In the genomic region with DNA sequence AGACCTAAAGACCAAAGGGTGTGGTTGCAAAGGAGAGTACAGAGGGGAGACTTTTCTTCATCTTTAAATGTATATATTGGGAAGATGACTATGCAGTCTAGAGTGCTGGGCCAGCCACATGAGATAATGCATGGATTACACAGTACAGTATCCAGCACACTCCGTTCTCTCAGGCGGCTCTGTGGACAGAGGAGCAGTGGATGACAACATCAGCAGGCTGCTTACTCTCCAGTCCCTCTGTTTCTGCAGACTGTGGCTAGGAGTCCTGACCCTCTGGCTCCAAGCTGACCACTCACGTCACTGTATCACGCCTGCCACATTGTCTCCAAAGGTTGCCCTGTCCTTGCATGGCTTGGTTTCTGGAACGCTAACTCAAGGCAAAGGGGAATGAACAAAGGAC, we compare ENCODE assay signal across 15 mouse cellular contexts.
DNase-seq lines count a peak whose midpoint lies in the region; ATAC-seq and TF ChIP-seq lines count a peak whose summit lies in the region.
"Had no signal": no experiment of that assay in that cellular context is flagged by ENCODE, and none has a peak within 500 bp of the region (broad histone marks: within the 10 kb centered on the region; RNA-seq: fewer than 3 reads in every experiment).

No protein-coding gene starts in this region.

- intact Hi-C loops in heart, postnatal 36 days (cut with DNase I) = loop anchor here (10.0 kb wide), 1 partner anchor 121 kb away; no protein-coding TSS in a partner anchor
- intact Hi-C loops in gastrocnemius, adult 2 months (cut with DNase I) = no loop called here

- no peak for DNase-seq in embryonic facial prominence, embryonic 11.5 days (ENCODE audit: low spot score)
- DNase-seq in embryonic facial prominence, embryonic 10.5 days (ENCODE audit: low spot score) = no peak
- DNase-seq in limb, embryonic 10.5 days (ENCODE audit: low spot score) = no peak
- DNase-seq in heart, postnatal 36 days = peak; percentile 6 to 9
- no peak for DNase-seq in gastrocnemius, adult 2 months
- no peak for DNase-seq in left cerebral cortex, adult 8-10 months (ENCODE audit: low spot score in 2 of 2)
- DNase-seq: cerebellum, adult 9-11 months; layer of hippocampus, adult 9-11 months; liver, postnatal 0 days; right cerebral cortex, adult 18-20 months had no signal

- H3K9ac ChIP-seq in embryonic facial prominence, embryonic 11.5 days (replicated peaks; ENCODE audit: low read length) = no peak overlapping the region
- H3K9ac ChIP-seq in limb, embryonic 15.5 days = no peak overlapping the region
- H3K9ac ChIP-seq in embryonic facial prominence, embryonic 12.5 days = no peak overlapping the region
- H3K9ac ChIP-seq: forebrain, embryonic 13.5 days; liver, postnatal 0 days; midbrain, embryonic 12.5 days; neural tube, embryonic 12.5 days had no signal

- H3K4me2 ChIP-seq in embryonic facial prominence, embryonic 11.5 days (ENCODE audit: low read depth, low read length) = no peak overlapping the region
- H3K4me2 ChIP-seq in limb, embryonic 15.5 days = no peak overlapping the region
- no peak overlapping the region for H3K4me2 ChIP-seq in embryonic facial prominence, embryonic 12.5 days (replicated peaks)
- H3K4me2 ChIP-seq: forebrain, embryonic 13.5 days; midbrain, embryonic 12.5 days; neural tube, embryonic 12.5 days had no signal

- H3K27me3 ChIP-seq in embryonic facial prominence, embryonic 11.5 days (ENCODE audit: control insufficient read depth, insufficient read depth, low read length) = no peaks in the 10 kb centered on the region
- no peaks in the 10 kb centered on the region; the same call in 1 of the 2 replicates for H3K27me3 ChIP-seq in embryonic facial prominence, embryonic 10.5 days (replicated peaks; ENCODE audit: low read depth, poor library complexity, severe bottlenecking)
- no peaks in the 10 kb centered on the region for H3K27me3 ChIP-seq in limb, embryonic 15.5 days
- H3K27me3 ChIP-seq in limb, embryonic 10.5 days (ENCODE audit: low read depth, poor library complexity, severe bottlenecking) = no peaks in the 10 kb centered on the region
- H3K27me3 ChIP-seq in embryonic facial prominence, embryonic 12.5 days = no peaks in the 10 kb centered on the region
- H3K27me3 ChIP-seq: forebrain, embryonic 13.5 days; midbrain, embryonic 12.5 days; neural tube, embryonic 12.5 days had no signal

- no peaks in the 10 kb centered on the region for H3K9me3 ChIP-seq in embryonic facial prominence, embryonic 11.5 days (replicated peaks; ENCODE audit: control insufficient read depth, low read length)
- no peaks in the 10 kb centered on the region for H3K9me3 ChIP-seq in embryonic facial prominence, embryonic 10.5 days
- H3K9me3 ChIP-seq in limb, embryonic 15.5 days = no peaks in the 10 kb centered on the region
- no peaks in the 10 kb centered on the region for H3K9me3 ChIP-seq in limb, embryonic 10.5 days (replicated peaks)
- H3K9me3 ChIP-seq in embryonic facial prominence, embryonic 12.5 days = no peaks in the 10 kb centered on the region
- H3K9me3 ChIP-seq: forebrain, embryonic 13.5 days; midbrain, embryonic 12.5 days; neural tube, embryonic 12.5 days had no signal

- ATAC-seq in embryonic facial prominence, embryonic 11.5 days (replicated peaks; ENCODE audit: insufficient number of reproducible peaks, low FRiP score, low TSS enrichment, low read depth) = 0 out of 2 replicates have a peak, but pooled peaks have one; percentile 33
- ATAC-seq in limb, embryonic 15.5 days (ENCODE audit: insufficient number of reproducible peaks, low FRiP score, low TSS enrichment, low read depth) = no peak
- ATAC-seq in embryonic facial prominence, embryonic 12.5 days (ENCODE audit: insufficient number of reproducible peaks, insufficient read depth, low FRiP score, low TSS enrichment) = no peak; the same call in 1 of the 2 replicates
- ATAC-seq: forebrain, embryonic 13.5 days; liver, postnatal 0 days had no signal

- no peak overlapping the region for H3K4me3 ChIP-seq in embryonic facial prominence, embryonic 11.5 days (ENCODE audit: low read depth, low read length)
- H3K4me3 ChIP-seq in embryonic facial prominence, embryonic 10.5 days = no peak overlapping the region
- no peak overlapping the region for H3K4me3 ChIP-seq in limb, embryonic 15.5 days
- no peak overlapping the region for H3K4me3 ChIP-seq in limb, embryonic 10.5 days
- H3K4me3 ChIP-seq in embryonic facial prominence, embryonic 12.5 days = no peak overlapping the region
- no peak overlapping the region for H3K4me3 ChIP-seq in gastrocnemius, adult 2 months
- H3K4me3 ChIP-seq: forebrain, embryonic 13.5 days; midbrain, embryonic 12.5 days; neural tube, embryonic 12.5 days had no signal

- TF ChIP-seq CTCF in gastrocnemius, adult 2 months (IDR thresholded peaks at IDR 0.05) = no peak

- H3K4me1 ChIP-seq in embryonic facial prominence, embryonic 11.5 days (ENCODE audit: control insufficient read depth, insufficient read depth, low read length) = peaks cover 3% of the 10 kb centered on the region; the same call in 1 of the 2 replicates
- peaks cover 27% of the 10 kb centered on the region for H3K4me1 ChIP-seq in embryonic facial prominence, embryonic 10.5 days
- peaks cover 32% of the 10 kb centered on the region for H3K4me1 ChIP-seq in limb, embryonic 15.5 days
- H3K4me1 ChIP-seq in limb, embryonic 10.5 days = peaks cover 13% of the 10 kb centered on the region; the same call in 1 of the 2 replicates
- H3K4me1 ChIP-seq in embryonic facial prominence, embryonic 12.5 days = peaks cover 39% of the 10 kb centered on the region
- H3K4me1 ChIP-seq: forebrain, embryonic 13.5 days had no signal

- H3K27ac ChIP-seq in embryonic facial prominence, embryonic 11.5 days (replicated peaks; ENCODE audit: low read depth, low read length) = no peak overlapping the region
- H3K27ac ChIP-seq in embryonic facial prominence, embryonic 10.5 days (replicated peaks) = no peak overlapping the region
- peak overlapping the region; percentile 38; the same call in 1 of the 2 replicates for H3K27ac ChIP-seq in limb, embryonic 15.5 days
- H3K27ac ChIP-seq in limb, embryonic 10.5 days = no peak overlapping the region
- H3K27ac ChIP-seq in embryonic facial prominence, embryonic 12.5 days = peak overlapping the region; percentile 91
- H3K27ac ChIP-seq in gastrocnemius, adult 2 months = no peak overlapping the region
- H3K27ac ChIP-seq: forebrain, embryonic 13.5 days; midbrain, embryonic 12.5 days; neural tube, embryonic 12.5 days had no signal

- 82% methylated on average over 5 of the region's 5 CpGs for WGBS in embryonic facial prominence, embryonic 11.5 days
- 89% methylated on average over 5 of the region's 5 CpGs for WGBS in embryonic facial prominence, embryonic 10.5 days
- WGBS in limb, embryonic 15.5 days = 82% methylated on average over 5 of the region's 5 CpGs
- 92% methylated on average over 5 of the region's 5 CpGs for WGBS in limb, embryonic 10.5 days
- WGBS in embryonic facial prominence, embryonic 12.5 days = 84% methylated on average over 5 of the region's 5 CpGs

- no peaks in the 10 kb centered on the region for H3K36me3 ChIP-seq in embryonic facial prominence, embryonic 11.5 days (replicated peaks; ENCODE audit: control insufficient read depth, insufficient read depth, low read depth, low read length)
- no peaks in the 10 kb centered on the region for H3K36me3 ChIP-seq in embryonic facial prominence, embryonic 10.5 days (replicated peaks)
- H3K36me3 ChIP-seq in limb, embryonic 15.5 days = no peaks in the 10 kb centered on the region
- no peaks in the 10 kb centered on the region for H3K36me3 ChIP-seq in limb, embryonic 10.5 days
- H3K36me3 ChIP-seq in embryonic facial prominence, embryonic 12.5 days = no peaks in the 10 kb centered on the region
- H3K36me3 ChIP-seq: midbrain, embryonic 12.5 days; neural tube, embryonic 12.5 days had no signal

Comparison
In these comparisons a context has a peak if more than half of its experiments do, and no peak if none do; other contexts are left out.
1. H3K27ac ChIP-seq: peak in limb, embryonic 15.5 days (single experiment) and embryonic facial prominence, embryonic 12.5 days (single experiment); none in embryonic facial prominence, embryonic 11.5 days (single experiment), embryonic facial prominence, embryonic 10.5 days (single experiment), limb, embryonic 10.5 days (single experiment) and gastrocnemius, adult 2 months (single experiment).
2. DNase-seq: peak in heart, postnatal 36 days (2 of 2); none in embryonic facial prominence, embryonic 11.5 days (single experiment), embryonic facial prominence, embryonic 10.5 days (single experiment), limb, embryonic 10.5 days (single experiment), gastrocnemius, adult 2 months (single experiment) and left cerebral cortex, adult 8-10 months (0 of 2).